ENCODE assay signal across 7 mouse cellular contexts in genomic region chr3:101295366-101295867, GRCm38 (mm10). TPM values are rescaled to one million over a fixed set of nuclear protein-coding genes. Genes with fewer than 3 reads are reported as not detected.
DNase-seq lines count a peak whose midpoint lies in the region; ATAC-seq and TF ChIP-seq lines count a peak whose summit lies in the region.

No protein-coding gene starts in this region.

- 6% methylated on average over 11 of the region's 11 CpGs for WGBS in intestine, postnatal 0 days
- WGBS in midbrain, embryonic 15.5 days: 5% methylated on average over 11 of the region's 11 CpGs

- no peaks in the 10 kb centered on the region for H3K36me3 ChIP-seq in intestine, postnatal 0 days (ENCODE audit: control insufficient read depth, insufficient read depth)
- no peaks in the 10 kb centered on the region for H3K36me3 ChIP-seq in midbrain, embryonic 15.5 days (replicated peaks)

- peak; percentile 91 to 93 for DNase-seq in adrenal gland, adult 18-20 months (ENCODE audit: low spot score in 2 of 2)
- DNase-seq in embryo, embryonic 10.5 days (ENCODE audit: low spot score): peak; percentile 96
- DNase-seq in heart, adult 11 months: peak; percentile 98
- peak; percentile 89 to 96 for DNase-seq in left cerebral cortex, postnatal 25 days (ENCODE audit: low spot score in 2 of 2)
- DNase-seq in spleen, adult 12 weeks (ENCODE audit: low spot score): peak; percentile 72

- H3K9ac ChIP-seq in intestine, postnatal 0 days (ENCODE audit: low read depth, low read length): no peak overlapping the region
- no peak overlapping the region for H3K9ac ChIP-seq in midbrain, embryonic 15.5 days

- H3K27ac ChIP-seq in intestine, postnatal 0 days (ENCODE audit: low read depth, low read length): no peak overlapping the region
- H3K27ac ChIP-seq in midbrain, embryonic 15.5 days: no peak overlapping the region

- no peaks in the 10 kb centered on the region for H3K9me3 ChIP-seq in intestine, postnatal 0 days (ENCODE audit: control insufficient read depth)
- no peaks in the 10 kb centered on the region for H3K9me3 ChIP-seq in midbrain, embryonic 15.5 days

- no peaks in the 10 kb centered on the region for H3K27me3 ChIP-seq in intestine, postnatal 0 days (replicated peaks; ENCODE audit: control insufficient read depth, insufficient read depth, low read length)
- no peaks in the 10 kb centered on the region for H3K27me3 ChIP-seq in midbrain, embryonic 15.5 days (replicated peaks)

- peak; percentile 99 for TF ChIP-seq CTCF in intestine, postnatal 0 days (IDR thresholded peaks at IDR 0.05; ENCODE audit: low read depth)

- H3K4me3 ChIP-seq in intestine, postnatal 0 days (ENCODE audit: low read depth, low read length): no peak overlapping the region
- H3K4me3 ChIP-seq in midbrain, embryonic 15.5 days: no peak overlapping the region

- intact Hi-C loops in left cerebral cortex, postnatal 25 days (cut with DNase I): loop anchor here (1.0 to 5.0 kb wide), 2 partner anchors 188 to 321 kb away; no protein-coding TSS in a partner anchor

- 0 out of 2 replicates have a peak, but pooled peaks have one; percentile 31 for ATAC-seq in intestine, postnatal 0 days
- peak; percentile 76 for ATAC-seq in midbrain, embryonic 15.5 days (replicated peaks)

- H3K4me1 ChIP-seq in intestine, postnatal 0 days (replicated peaks; ENCODE audit: control insufficient read depth, insufficient read depth, low read length): no peaks in the 10 kb centered on the region
- H3K4me1 ChIP-seq in midbrain, embryonic 15.5 days: peaks cover 14% of the 10 kb centered on the region

- H3K4me2 ChIP-seq in intestine, postnatal 0 days (replicated peaks; ENCODE audit: low read depth): peak overlapping the region; percentile 9; the same call in 1 of the 2 replicates
- peak overlapping the region; percentile 9; the same call in 1 of the 2 replicates for H3K4me2 ChIP-seq in midbrain, embryonic 15.5 days

RNA-seq across cellular contexts. Expression of gene Cd2, which starts 7.7 kb away (rescaled TPM):
- 1 to 10 TPM in 1 of 2 experiments, under 1 TPM in 1; 0.76 to 1.5 TPM for total RNA-seq in adrenal gland, adult 18-20 months (2021)
- 0.26 TPM in 1 of 2 replicates, not detected in the other for polyA plus RNA-seq in intestine, postnatal 0 days (2015; fragmentation: Nextera tagmentation; extraction: Ambion mirVana)
- total RNA-seq in left cerebral cortex, postnatal 25 days (2021): not detected
- polyA plus RNA-seq in midbrain, embryonic 15.5 days (2015; fragmentation: Nextera tagmentation; extraction: Ambion mirVana): 0.26 TPM in 1 of 2 replicates, not detected in the other
